Mouse (Mus musculus) CH12.LX (cell line): ENCODE measurements around the gene Zfyve28. TPM values are rescaled to one million over a fixed set of nuclear protein-coding genes. Genes with fewer than 3 reads are reported as not detected.

Experiments
- DNase-seq: peaks from one replicate; pipeline ENCODE4 v3.0.0-alpha.2; 2013; ENCODE audit errors: extremely low read depth
- H3K27ac ChIP-seq: 2 replicates; pipeline ENCODE4 v1.5.1; 2012; ENCODE audit warnings: low read depth, mild to moderate bottlenecking, control low read depth, moderate library complexity; ENCODE audit not compliant: insufficient read depth
- H3K27me3 ChIP-seq: replicated peaks from 2 replicates; pipeline ENCODE3; 2012; ENCODE audit warnings: inconsistent platforms
- H3K36me3 ChIP-seq, 2 experiments: replicated peaks in 1 of 2; 2 replicates each; pipeline versions ENCODE3 to v1.6.1; 2012; ENCODE audit warnings: inconsistent platforms in 1 of 2, low read length in 1 of 2, mild to moderate bottlenecking in 1 of 2, mixed read lengths in 1 of 2, moderate library complexity in 1 of 2; ENCODE audit not compliant: control insufficient read depth in 1 of 2, insufficient read depth in 1 of 2
- H3K4me1 ChIP-seq, 2 experiments: 2 replicates each; pipeline ENCODE4 v1.6.1; 2012; ENCODE audit warnings: inconsistent platforms in 1 of 2, moderate library complexity in 1 of 2; ENCODE audit not compliant: insufficient read depth in 2 of 2, control insufficient read depth in 1 of 2
- H3K4me2 ChIP-seq: 2 replicates; pipeline ENCODE4 v1.6.1; 2012; ENCODE audit warnings: low read depth, mild to moderate bottlenecking, control low read depth; ENCODE audit not compliant: poor library complexity, insufficient read depth, severe bottlenecking
- H3K4me3 ChIP-seq, 3 experiments: fragments of 150-350 bp in 1 of 3; sonication (generic) in 1 of 3; replicated peaks in 1 of 3; 2 replicates each; pipeline versions ENCODE3 to v1.5.1; 2011 to 2012; ENCODE audit warnings: low read depth in 2 of 3, low read length in 2 of 3, mild to moderate bottlenecking in 2 of 3, moderate library complexity in 2 of 3, control low read depth in 1 of 3, improper control_type of control experiment in 1 of 3, inconsistent platforms in 1 of 3, mixed read lengths in 1 of 3; ENCODE audit not compliant: poor library complexity in 1 of 3
- H3K79me2 ChIP-seq: replicated peaks from 2 replicates; pipeline ENCODE4 v1.6.1; 2012; ENCODE audit warnings: mild to moderate bottlenecking, moderate library complexity; ENCODE audit not compliant: control insufficient read depth, poor library complexity, insufficient read depth, severe bottlenecking; ENCODE audit errors: extremely low read depth
- H3K9ac ChIP-seq: 2 replicates; pipeline ENCODE4 v1.6.1; 2012; ENCODE audit warnings: low read depth, mild to moderate bottlenecking, control low read depth, moderate library complexity; ENCODE audit not compliant: insufficient read depth
- H3K9me3 ChIP-seq: replicated peaks from 2 replicates; pipeline ENCODE3; 2012; ENCODE audit warnings: low read length, inconsistent platforms, mixed read lengths
- CHD1 ChIP-seq: IDR thresholded peaks from 2 replicates; pipeline ENCODE4 v1.6.1; 2012; ENCODE audit warnings: low read depth, low read length, improper control_type of control experiment, inconsistent platforms
- CTCF ChIP-seq, 2 experiments: IDR thresholded peaks in 1 of 2; conservative IDR thresholded peaks in 1 of 2; 2 replicates each; pipeline ENCODE4 v1.5.1; 2011 to 2012; ENCODE audit warnings: low read depth in 2 of 2, low read length in 2 of 2, improper control_type of control experiment in 1 of 2, inconsistent platforms in 1 of 2, mild to moderate bottlenecking in 1 of 2, moderate library complexity in 1 of 2
- E2F4 ChIP-seq: IDR thresholded peaks from 2 replicates; pipeline ENCODE4 v1.6.1; 2011; ENCODE audit warnings: low read depth, low read length, improper control_type of control experiment; ENCODE audit not compliant: insufficient replicate concordance
- ELF1 ChIP-seq: IDR thresholded peaks from 2 replicates; pipeline ENCODE4 v1.6.1; 2014; ENCODE audit warnings: low read depth, mild to moderate bottlenecking, inconsistent platforms, low read length, improper control_type of control experiment
- ETS1 ChIP-seq: conservative IDR thresholded peaks from 2 replicates; pipeline ENCODE4 v1.6.1; 2012; ENCODE audit warnings: low read depth, mild to moderate bottlenecking, inconsistent platforms, low read length, improper control_type of control experiment, moderate library complexity
- GABPA ChIP-seq: IDR thresholded peaks from 2 replicates; pipeline ENCODE4 v1.6.1; 2012; ENCODE audit warnings: low read depth, low read length, improper control_type of control experiment, inconsistent platforms; ENCODE audit not compliant: insufficient replicate concordance
- HCFC1 ChIP-seq: IDR thresholded peaks from 2 replicates; pipeline ENCODE4 v1.6.1; 2012; ENCODE audit warnings: low read depth, mild to moderate bottlenecking, inconsistent platforms, low read length, improper control_type of control experiment
- IRF4 ChIP-seq: IDR thresholded peaks from 2 replicates; pipeline ENCODE4 v1.6.1; 2014; ENCODE audit warnings: low read depth, mild to moderate bottlenecking, inconsistent platforms, low read length, improper control_type of control experiment
- JUN ChIP-seq: IDR thresholded peaks from 2 replicates; pipeline ENCODE4 v1.6.1; 2011; ENCODE audit warnings: low read depth, mild to moderate bottlenecking, low read length, improper control_type of control experiment, moderate library complexity; ENCODE audit not compliant: insufficient read depth
- MAZ ChIP-seq: IDR thresholded peaks from 2 replicates; pipeline ENCODE4 v1.6.1; 2012; ENCODE audit warnings: low read depth, mild to moderate bottlenecking, inconsistent platforms, low read length, improper control_type of control experiment, moderate library complexity
- MEF2A ChIP-seq: IDR thresholded peaks from 2 replicates; pipeline ENCODE4 v1.6.1; 2014; ENCODE audit warnings: low read depth, mild to moderate bottlenecking, inconsistent platforms, low read length, improper control_type of control experiment, borderline replicate concordance
- MYC ChIP-seq: IDR thresholded peaks from 2 replicates; pipeline ENCODE4 v1.6.1; 2011; ENCODE audit warnings: low read depth, mild to moderate bottlenecking, improper control_type of control experiment, low read length
- NELFE ChIP-seq: IDR thresholded peaks from 2 replicates; pipeline ENCODE4 v1.6.1; 2011; ENCODE audit warnings: low read depth, low read length, improper control_type of control experiment
- POLR2A ChIP-seq: IDR thresholded peaks from 2 replicates; pipeline ENCODE4 v1.6.1; 2011; ENCODE audit warnings: low read depth, mild to moderate bottlenecking, improper control_type of control experiment, low read length
- POLR2AphosphoS2 ChIP-seq: IDR thresholded peaks from 2 replicates; pipeline ENCODE4 v1.6.1; 2011; ENCODE audit warnings: low read depth, low read length, improper control_type of control experiment
- RAD21 ChIP-seq: IDR thresholded peaks from 2 replicates; pipeline ENCODE4 v1.6.1; 2011; ENCODE audit warnings: low read depth, mild to moderate bottlenecking, low read length, improper control_type of control experiment, moderate library complexity
- UBTF ChIP-seq: IDR thresholded peaks from 2 replicates; pipeline ENCODE4 v1.6.1; 2012; ENCODE audit warnings: low read depth, mild to moderate bottlenecking, inconsistent platforms, low read length, improper control_type of control experiment, moderate library complexity
- USF1 ChIP-seq: IDR thresholded peaks from 2 replicates; pipeline ENCODE4 v1.6.1; 2014; ENCODE audit warnings: low read depth, mild to moderate bottlenecking, inconsistent platforms, low read length, improper control_type of control experiment
- ZC3H11A ChIP-seq: IDR thresholded peaks from 2 replicates; pipeline ENCODE4 v1.6.1; 2012; ENCODE audit warnings: low read depth, mild to moderate bottlenecking, inconsistent platforms, low read length, improper control_type of control experiment
- ZMIZ1 ChIP-seq: IDR thresholded peaks from 2 replicates; pipeline ENCODE4 v1.6.1; 2012; ENCODE audit warnings: low read depth, mild to moderate bottlenecking, inconsistent platforms, low read length, improper control_type of control experiment
- dilution Hi-C: fragments of 300-500 bp; cut with MboI; formaldehyde crosslinking; loops from 2 replicates; pipeline ENCODE4 v1.14.3; 2020; ENCODE audit warnings: low sequenced_read_pairs; ENCODE audit not compliant: extremely low pct_unique_long_range_greater_than_20kb, extremely low pct_ligation_motif_present
- in situ Hi-C: fragments of 300-500 bp; cut with MboI; formaldehyde crosslinking; loops from 3 replicates; pipeline ENCODE4 v1.14.3; 2019; ENCODE audit warnings: low sequenced_read_pairs, low pct_ligation_motif_present, low pct_unique_long_range_greater_than_20kb, mixed read lengths
- polyA plus RNA-seq: library from polyadenylated mRNA; unstranded; fragments of >175 nt; gene quantifications from 2 replicates; pipeline ENCODE4 v1.2.1, GENCODE M21; 2012; ENCODE audit warnings: low read depth; ENCODE audit not compliant: insufficient read length
- total RNA-seq, 2 experiments: library from RNA; depleted of rRNA; stranded (reverse); fragments of 300-350 nt in 1 of 2; fragments of >200 nt in 1 of 2; gene quantifications; 2 replicates each; pipeline ENCODE4 v1.2.3; 2012 to 2014

The Zfyve28 gene
- total and polyA plus RNA-seq, 3 experiments = 1.7 to 2.8 (median 2.0) TPM

GRCm38 (mm10) chr5:34276746-34277145 is 11.5 kb downstream of the Zfyve28 start:
- no peak overlapping the region for H3K9ac ChIP-seq
- dilution Hi-C loops (no loop called here), in situ Hi-C loops (no loop called here)
- no peak for DNase-seq
- no peaks in the 10 kb centered on the region for H3K36me3 ChIP-seq
- H3K79me2 ChIP-seq = no peaks in the 10 kb centered on the region
- no peak for TF ChIP-seq CTCF (conservative IDR thresholded peaks at IDR 0.05 in 1 of 2, IDR thresholded peaks at IDR 0.05 in 1 of 2; ENCODE audit: low read depth in 2 of 2, low read length in 2 of 2)
- TF ChIP-seq POLR2AphosphoS2 = no peak
- TF ChIP-seq MAZ = no peak
- TF ChIP-seq IRF4 = no peak
- TF ChIP-seq ETS1 = no peak
- TF ChIP-seq ZMIZ1 = no peak
- no peak for TF ChIP-seq HCFC1
- no peak overlapping the region for H3K4me3 ChIP-seq
- no peak overlapping the region for H3K4me2 ChIP-seq
- no peak overlapping the region for H3K27ac ChIP-seq
- no peaks in the 10 kb centered on the region for H3K9me3 ChIP-seq
- peaks cover 15 to 54% of the 10 kb centered on the region in 2 experiments for H3K4me1 ChIP-seq
- no peaks in the 10 kb centered on the region for H3K27me3 ChIP-seq

- no peak for TF ChIP-seq NELFE
- no peak for TF ChIP-seq MEF2A
- TF ChIP-seq USF1 = no peak
- no peak for TF ChIP-seq RAD21
- TF ChIP-seq POLR2A = no peak
- TF ChIP-seq CHD1 = no peak
- TF ChIP-seq ZMIZ1 = no peak
- no peak for TF ChIP-seq JUN
- TF ChIP-seq E2F4 = no peak
- TF ChIP-seq ZC3H11A = no peak
- no peak for TF ChIP-seq GABPA
- TF ChIP-seq ELF1 = no peak
- TF ChIP-seq MYC = no peak
- TF ChIP-seq UBTF = no peak
- dilution Hi-C loops (no loop called here), in situ Hi-C loops (no loop called here)
- H3K4me1 ChIP-seq = peaks cover 15 to 49% of the 10 kb centered on the region in 2 experiments
- H3K9ac ChIP-seq = no peak overlapping the region
- H3K4me3 ChIP-seq = no peak overlapping the region
- no peaks in the 10 kb centered on the region for H3K36me3 ChIP-seq
- no peaks in the 10 kb centered on the region for H3K27me3 ChIP-seq
- H3K4me2 ChIP-seq = no peak overlapping the region
- H3K27ac ChIP-seq = no peak overlapping the region
- DNase-seq = no peak
- no peaks in the 10 kb centered on the region for H3K9me3 ChIP-seq
- no peaks in the 10 kb centered on the region for H3K79me2 ChIP-seq
These were observed 12.1 kb downstream of the Zfyve28 start for GRCm38 (mm10) chr5:34276191-34276590.
